Mouse (Mus musculus) lung, embryonic 16.5 days (tissue): ENCODE measurements around the gene Coro1b. TPM values are rescaled to one million over a fixed set of nuclear protein-coding genes. Genes with fewer than 3 reads are reported as not detected.
A peak's percentile ranks its signal among the peaks of the same experiment; 100 is the strongest.

ENCODE experiments used
- ATAC-seq: fragments of 200-750 bp; cut with Nextera tagmentation; 2 replicates; pipeline ENCODE4 v1.8.0; 2017; ENCODE audit warnings: low read depth, mild to moderate bottlenecking, moderate library complexity
- H3K27ac ChIP-seq: fragments of 300-500 bp; sonication (generic); 2 replicates; pipeline ENCODE4 v1.5.1; 2014; ENCODE audit warnings: mild to moderate bottlenecking, control low read depth, low read length
- H3K27me3 ChIP-seq: fragments of 300-500 bp; sonication (generic); 2 replicates; pipeline ENCODE4 v1.6.1; 2014; ENCODE audit warnings: low read depth, low read length, mixed read lengths; ENCODE audit not compliant: control insufficient read depth, insufficient read depth
- H3K36me3 ChIP-seq: fragments of 300-500 bp; sonication (generic); 2 replicates; pipeline ENCODE4 v1.6.1; 2014; ENCODE audit warnings: low read length; ENCODE audit not compliant: control insufficient read depth, insufficient read depth
- H3K4me1 ChIP-seq: fragments of 300-500 bp; sonication (generic); replicated peaks from 2 replicates; pipeline ENCODE4 v1.6.1; 2014; ENCODE audit warnings: low read length, mixed read lengths; ENCODE audit not compliant: control insufficient read depth, insufficient read depth
- H3K4me2 ChIP-seq: fragments of 300-500 bp; sonication (generic); 2 replicates; pipeline ENCODE4 v1.6.1; 2014; ENCODE audit warnings: low read depth, low read length, control low read depth
- H3K4me3 ChIP-seq: fragments of 300-500 bp; sonication (generic); 2 replicates; pipeline ENCODE4 v1.5.1; 2014; ENCODE audit warnings: mild to moderate bottlenecking, low read length, control low read depth
- H3K9ac ChIP-seq: fragments of 300-500 bp; sonication (generic); 2 replicates; pipeline ENCODE4 v1.6.1; 2014; ENCODE audit warnings: low read length, control low read depth
- H3K9me3 ChIP-seq: fragments of 300-500 bp; sonication (generic); 2 replicates; pipeline ENCODE4 v1.6.1; 2016; ENCODE audit warnings: low read length; ENCODE audit not compliant: control insufficient read depth
- WGBS: fragments of 180-500 bp; shearing (Covaris S2); extraction: QIAGEN DNeasy Blood & Tissue Kit; methylation state at CpG from one replicate; pipeline ENCODE4 v1.1.7; 2014; 5-methylcytosine and 5-hydroxymethylcytosine counted together
- polyA plus RNA-seq: library from polyadenylated mRNA; unstranded; fragments of >200 nt; fragmentation: Nextera tagmentation; extraction: Ambion mirVana; gene quantifications from 2 replicates; pipeline ENCODE4 v1.2.1, GENCODE M21; 2015

Gene Coro1b
- polyA plus RNA-seq, 1 experiment from 2014 or later = 174 TPM

GRCm38 (mm10) chr19:4187303-4187702 lies 38.9 kb downstream of the Coro1b start:
- 68% methylated on average over 3 of the region's 3 CpGs for WGBS
- H3K4me1 ChIP-seq = peaks cover 8% of the 10 kb centered on the region
- ATAC-seq = no peak
- no peaks in the 10 kb centered on the region for H3K27me3 ChIP-seq
- no peaks in the 10 kb centered on the region for H3K36me3 ChIP-seq
- H3K27ac ChIP-seq = no peak overlapping the region
- H3K4me3 ChIP-seq = no peak overlapping the region
- H3K9me3 ChIP-seq = no peaks in the 10 kb centered on the region
- H3K9ac ChIP-seq = no peak overlapping the region
- H3K4me2 ChIP-seq = no peak overlapping the region

- peaks cover 8% of the 10 kb centered on the region for H3K36me3 ChIP-seq
- no peak overlapping the region for H3K27ac ChIP-seq
- ATAC-seq = no peak
- 85% methylated on average over 12 of the region's 12 CpGs for WGBS
- H3K9me3 ChIP-seq = no peaks in the 10 kb centered on the region
- no peaks in the 10 kb centered on the region for H3K27me3 ChIP-seq
- H3K9ac ChIP-seq = no peak overlapping the region
- H3K4me3 ChIP-seq = no peak overlapping the region
- H3K4me2 ChIP-seq = no peak overlapping the region
- peaks cover 19% of the 10 kb centered on the region for H3K4me1 ChIP-seq
Observed at GRCm38 (mm10) chr19:4189051-4189620, 40.7 kb downstream of the Coro1b start.

GRCm38 (mm10) chr19:4190831-4191334 lies 42.5 kb downstream of the Coro1b start, which contains the start of gene Tbc1d10c:
Gene Tbc1d10c, minus strand, starts transcription at chr19:4191284.
- Histone ChIP-seq H3K36me3 (peaks cover 21% of the 10 kb centered on the region), H3K4me2 (peak within 1 kb of the TSS; percentile 73), H3K4me1 (peaks cover 16% of the 10 kb centered on the region), H3K27me3 (no peaks in the 10 kb centered on the region), H3K9ac (peak within 1 kb of the TSS; percentile 99), H3K9me3 (no peaks in the 10 kb centered on the region), H3K4me3 (peak within 1 kb of the TSS; percentile 88), H3K27ac (peak within 1 kb of the TSS; percentile 94)
- 47% methylated on average over 4 of the region's 4 CpGs for WGBS
- no peak for ATAC-seq

- H3K27me3 ChIP-seq = no peaks in the 10 kb centered on the region
- peaks cover 16% of the 10 kb centered on the region for H3K4me1 ChIP-seq
- WGBS = 4% methylated on average over 25 of the region's 47 CpGs
- H3K4me3 ChIP-seq = peak within 1 kb of the TSS; percentile 88
- H3K36me3 ChIP-seq = peaks cover 27% of the 10 kb centered on the region
- H3K27ac ChIP-seq = peak within 1 kb of the TSS; percentile 94
- peak within 1 kb of the TSS; percentile 99 for H3K9ac ChIP-seq
- H3K9me3 ChIP-seq = no peaks in the 10 kb centered on the region
- peak; percentile 95 for ATAC-seq
- H3K4me2 ChIP-seq = peak within 1 kb of the TSS; percentile 73
Observed at GRCm38 (mm10) chr19:4191528-4192250, 43.3 kb downstream of the Coro1b start, which contains the start of gene Ppp1ca. Gene Ppp1ca, plus strand, starts transcription at chr19:4192065.

GRCm38 (mm10) chr19:4192251-4192985 lies 44.0 kb downstream of the Coro1b start:
- under 1% methylated on average over 45 of the region's 52 CpGs for WGBS
- ATAC-seq = peak; percentile 63
- peaks cover 16% of the 10 kb centered on the region for H3K4me1 ChIP-seq
- H3K4me2 ChIP-seq = peak overlapping the region; percentile 73
- H3K9me3 ChIP-seq = no peaks in the 10 kb centered on the region
- peak overlapping the region; percentile 94 for H3K27ac ChIP-seq
- no peaks in the 10 kb centered on the region for H3K27me3 ChIP-seq
- H3K36me3 ChIP-seq = peaks cover 32% of the 10 kb centered on the region
- H3K9ac ChIP-seq = peak overlapping the region; percentile 99
- peak overlapping the region; percentile 88 for H3K4me3 ChIP-seq

GRCm38 (mm10) chr19:4193129-4193528 lies 44.7 kb downstream of the Coro1b start:
- Histone ChIP-seq H3K4me1 (peaks cover 16% of the 10 kb centered on the region), H3K9ac (peak overlapping the region; percentile 99), H3K27ac (no peak overlapping the region; the same call in 1 of the 2 replicates), H3K9me3 (no peaks in the 10 kb centered on the region), H3K27me3 (no peaks in the 10 kb centered on the region), H3K36me3 (peaks cover 35% of the 10 kb centered on the region), H3K4me2 (peak overlapping the region; percentile 73), H3K4me3 (peak overlapping the region; percentile 88)
- WGBS = 45% methylated on average over 6 of the region's 6 CpGs
- ATAC-seq = no peak

- no peaks in the 10 kb centered on the region for H3K9me3 ChIP-seq
- no peak overlapping the region for H3K4me2 ChIP-seq
- H3K4me3 ChIP-seq = no peak overlapping the region
- peaks cover 16% of the 10 kb centered on the region for H3K4me1 ChIP-seq
- H3K27me3 ChIP-seq = no peaks in the 10 kb centered on the region
- ATAC-seq = no peak
- 79% methylated on average over 8 of the region's 8 CpGs for WGBS
- peaks cover 35% of the 10 kb centered on the region for H3K36me3 ChIP-seq
- no peak overlapping the region for H3K9ac ChIP-seq
- no peak overlapping the region for H3K27ac ChIP-seq
Observed at GRCm38 (mm10) chr19:4194021-4194724, 45.8 kb downstream of the Coro1b start.

- peaks cover 39% of the 10 kb centered on the region for H3K36me3 ChIP-seq
- H3K4me3 ChIP-seq = no peak overlapping the region
- ATAC-seq = no peak
- H3K27ac ChIP-seq = no peak overlapping the region
- H3K4me2 ChIP-seq = no peak overlapping the region
- H3K4me1 ChIP-seq = peaks cover 16% of the 10 kb centered on the region
- no peaks in the 10 kb centered on the region for H3K9me3 ChIP-seq
- WGBS = 70% methylated on average over 12 of the region's 12 CpGs
- H3K9ac ChIP-seq = no peak overlapping the region
- H3K27me3 ChIP-seq = no peaks in the 10 kb centered on the region
Observed at GRCm38 (mm10) chr19:4194776-4195650, 46.6 kb downstream of the Coro1b start.
